Mouse (Mus musculus): ENCODE results near the gene Synj1. TPM values are rescaled to one million over a fixed set of nuclear protein-coding genes. Genes with fewer than 3 reads are reported as not detected.

Synj1 gene
- total RNA-seq, 2 experiments from 2014 or later = 28.7 to 48.6 TPM

DNA sequence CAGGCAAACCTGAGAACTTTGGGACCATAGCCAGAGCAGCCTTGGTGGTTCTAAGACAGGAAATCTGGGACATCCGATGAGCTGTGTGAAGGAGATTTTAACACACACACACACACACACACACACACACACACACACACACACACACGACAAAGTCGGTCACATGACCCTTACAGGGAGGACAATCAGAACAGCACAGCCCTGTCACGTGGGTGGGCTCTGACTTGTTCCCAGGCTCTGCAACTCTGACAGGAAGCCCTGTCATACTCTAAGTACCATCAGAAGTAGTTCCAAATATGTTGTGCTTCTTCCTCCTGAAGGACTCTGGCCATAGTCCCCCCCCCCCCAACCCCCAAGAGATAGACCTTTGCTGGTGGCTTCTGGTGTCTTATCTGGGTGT, 109.7 kb downstream of the Synj1 start:
- ATAC-seq (replicated peaks; ENCODE audit: low FRiP score, low TSS enrichment, poor library complexity, severe bottlenecking) = no peak

DNA sequence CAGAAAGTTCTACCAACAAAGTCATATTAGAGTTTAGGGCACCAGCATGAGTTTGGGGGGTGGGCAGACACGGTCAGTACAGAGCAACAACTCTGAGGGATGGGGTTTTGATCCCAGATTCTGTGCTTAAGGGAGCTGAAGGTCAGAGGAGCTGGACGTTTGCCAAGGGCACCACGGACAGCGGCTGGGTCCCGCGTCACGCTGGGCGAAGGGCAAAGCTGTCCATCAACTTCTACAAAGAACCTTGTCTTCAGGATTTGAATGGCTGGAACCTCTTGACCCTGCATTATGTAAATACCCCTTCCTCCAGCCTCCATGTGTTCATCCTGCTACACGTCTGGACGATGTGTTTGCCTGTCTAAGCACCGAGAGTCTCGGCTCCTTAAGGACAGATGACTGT, 111.6 kb downstream of the Synj1 start:
- no peak for ATAC-seq (replicated peaks; ENCODE audit: low FRiP score, low TSS enrichment, poor library complexity, severe bottlenecking)

DNA sequence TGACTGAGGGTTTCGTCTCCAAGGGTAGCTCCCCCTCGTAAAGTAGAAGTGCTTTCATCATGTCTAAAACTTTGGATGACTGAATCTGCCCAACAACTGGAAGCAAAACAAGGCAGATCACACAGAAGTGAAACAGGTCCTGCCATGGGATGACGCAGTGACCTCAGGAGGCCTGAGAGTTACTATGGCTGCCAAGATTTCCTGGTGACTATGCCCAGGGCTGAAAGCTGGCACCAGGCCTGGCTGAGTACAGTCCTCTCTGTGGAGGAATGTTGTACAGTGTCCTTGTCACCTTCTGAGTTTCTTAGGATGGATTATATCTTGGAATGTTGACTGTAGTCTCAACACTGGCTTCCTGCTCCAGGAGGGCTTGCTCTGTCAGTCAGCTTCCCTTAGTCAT, 113.5 kb downstream of the Synj1 start:
- ATAC-seq (replicated peaks; ENCODE audit: low FRiP score, low TSS enrichment, poor library complexity, severe bottlenecking) = no peak

DNA sequence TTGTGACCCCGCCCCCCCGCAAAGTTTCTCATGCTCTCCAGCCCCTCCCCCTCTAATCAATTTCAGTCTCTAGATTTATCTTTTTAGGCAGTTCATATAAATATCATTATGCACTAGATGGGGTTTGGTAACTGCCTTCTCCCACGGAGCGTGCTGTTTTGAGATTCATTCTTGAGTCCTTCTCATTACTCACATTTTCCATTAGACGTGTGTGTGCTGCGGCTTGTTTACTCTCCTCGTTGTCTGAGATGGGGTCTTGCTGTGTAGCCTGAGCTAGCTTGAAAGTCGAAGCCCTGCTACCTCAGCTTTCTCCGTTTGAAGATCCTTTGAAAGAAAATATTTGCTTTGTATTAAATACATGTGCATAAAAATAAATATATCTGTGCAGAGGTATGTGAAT, 117.3 kb downstream of the Synj1 start:
- no peak for ATAC-seq (replicated peaks; ENCODE audit: low FRiP score, low TSS enrichment, poor library complexity, severe bottlenecking)

DNA sequence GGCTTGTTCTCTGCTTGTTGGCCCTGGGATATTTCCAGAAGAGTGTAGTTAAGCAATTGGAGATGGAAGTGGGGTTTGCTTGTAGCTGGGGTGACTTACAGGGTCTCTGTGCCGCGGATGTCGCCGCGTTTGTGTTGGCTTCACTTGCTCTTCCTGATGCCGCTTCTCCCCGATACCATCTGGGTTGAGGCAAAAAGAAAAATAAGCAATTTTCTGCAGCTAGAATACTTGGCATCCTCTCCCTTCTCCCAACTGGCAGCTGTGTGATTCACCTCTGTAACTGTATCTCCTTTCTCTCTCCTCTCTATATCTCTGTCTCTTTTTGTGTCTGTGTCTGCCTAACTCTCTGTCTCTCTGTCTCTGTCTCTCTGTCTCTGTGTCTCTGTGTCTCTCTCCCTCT, 118.1 kb downstream of the Synj1 start:
- no peak for ATAC-seq (replicated peaks; ENCODE audit: low FRiP score, low TSS enrichment, poor library complexity, severe bottlenecking)

DNA sequence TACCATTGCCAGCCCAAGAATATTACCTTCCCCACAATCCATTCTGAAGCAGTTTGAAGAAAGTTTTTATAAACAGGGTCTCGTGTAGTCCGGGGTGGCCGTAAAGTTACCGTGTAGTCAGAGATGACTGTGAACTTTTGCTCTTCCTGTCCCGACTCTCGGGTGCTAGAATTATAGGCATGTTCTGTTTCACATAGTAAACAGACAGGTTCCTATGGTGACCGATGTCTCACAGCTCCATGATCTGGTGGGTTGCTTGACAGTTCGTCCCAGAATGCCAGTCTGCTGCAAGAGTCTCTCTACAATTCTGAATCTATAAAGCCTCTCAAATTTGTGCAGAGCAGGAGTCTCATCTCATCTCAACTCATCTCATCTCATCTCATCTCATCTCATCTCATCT, 119.0 kb downstream of the Synj1 start:
- ATAC-seq (replicated peaks; ENCODE audit: low FRiP score, low TSS enrichment, poor library complexity, severe bottlenecking) = no peak

DNA sequence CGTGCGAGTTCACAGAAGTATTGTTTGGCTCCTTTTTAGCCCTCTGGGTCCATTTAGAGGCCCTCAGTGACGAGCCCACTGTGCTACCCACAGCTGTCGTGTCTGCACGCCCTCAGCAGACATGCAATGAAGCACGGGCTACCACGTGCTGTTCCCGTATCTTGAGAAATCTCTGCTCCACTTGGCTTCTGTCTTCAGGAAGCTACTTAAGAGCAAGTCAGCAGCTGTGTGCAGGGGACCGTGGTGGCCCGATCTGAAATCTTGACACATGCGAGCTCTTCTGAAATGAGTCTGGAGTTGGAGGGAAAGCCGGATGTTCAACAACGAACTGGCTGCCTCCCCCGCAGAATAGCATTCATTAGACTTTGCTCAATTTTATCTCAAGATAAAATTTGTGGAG, 119.5 kb downstream of the Synj1 start:
- no peak for ATAC-seq (replicated peaks; ENCODE audit: low FRiP score, low TSS enrichment, poor library complexity, severe bottlenecking)

DNA sequence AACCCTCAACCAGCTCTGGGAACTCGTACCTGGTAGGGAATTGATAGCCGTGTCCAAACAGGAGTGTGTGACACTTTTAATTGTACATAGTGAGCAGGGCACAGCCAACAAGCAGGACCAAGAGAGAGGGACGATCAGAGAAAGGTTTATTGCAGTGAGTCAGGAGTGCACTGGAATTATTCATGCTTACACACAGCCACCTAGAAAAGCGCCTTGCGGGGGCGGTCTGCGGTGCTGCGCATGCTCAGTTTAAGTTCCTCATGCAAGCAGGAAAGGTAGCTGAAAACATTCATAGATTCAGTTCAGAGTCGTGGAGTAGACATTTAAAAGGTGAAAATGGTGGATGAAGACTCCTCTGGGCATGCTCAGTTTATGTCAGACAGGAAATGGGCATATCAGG, 120.4 kb downstream of the Synj1 start:
- no peak for ATAC-seq (replicated peaks; ENCODE audit: low FRiP score, low TSS enrichment, poor library complexity, severe bottlenecking)

Other genes starting within 250 kb of the Synj1 start
- gene Urb1, start 200.9 kb downstream of the Synj1 start, total RNA-seq (2014; fragmentation: Nextera tagmentation) = 20.9 and 41.3 TPM in 2 replicates
- 16.0 and 26.4 TPM in 2 replicates for gene Urb1, start 200.9 kb downstream of the Synj1 start, total RNA-seq (2017)
- not detected in 2 replicates for gene Eva1c, start 184.6 kb downstream of the Synj1 start, total RNA-seq (2014; fragmentation: Nextera tagmentation)
- gene Eva1c, start 184.6 kb downstream of the Synj1 start, total RNA-seq (2017) = not detected in 2 replicates
- gene Cfap298, start 76.2 kb downstream of the Synj1 start, total RNA-seq (2014; fragmentation: Nextera tagmentation) = 40.6 and 61.6 TPM in 2 replicates
- 104 and 136 TPM in 2 replicates for gene Cfap298, start 76.2 kb downstream of the Synj1 start, total RNA-seq (2017)
- 103 and 125 TPM in 2 replicates for gene Paxbp1, start 33.2 kb upstream of the Synj1 start, total RNA-seq (2014; fragmentation: Nextera tagmentation)
- gene Paxbp1, start 33.2 kb upstream of the Synj1 start, total RNA-seq (2017) = 85.8 and 94.4 TPM in 2 replicates
- gene 4932438H23Rik, start 83.8 kb upstream of the Synj1 start, total RNA-seq (2014; fragmentation: Nextera tagmentation) = not detected in 2 replicates
- not detected in 2 replicates for gene 4932438H23Rik, start 83.8 kb upstream of the Synj1 start, total RNA-seq (2017)
- gene Olig2, start 214.1 kb upstream of the Synj1 start, total RNA-seq (2014; fragmentation: Nextera tagmentation) = not detected in 2 replicates
- not detected in 2 replicates for gene Olig2, start 214.1 kb upstream of the Synj1 start, total RNA-seq (2017)